Mouse (Mus musculus) midbrain, embryonic 14.5 days (tissue): ENCODE measurements around the gene Brd7. TPM values are rescaled to one million over a fixed set of nuclear protein-coding genes. Genes with fewer than 3 reads are reported as not detected.

ENCODE experiments used
- ATAC-seq: fragments of 200-750 bp; cut with Nextera tagmentation; 2 replicates; pipeline ENCODE4 v1.8.0; 2017; ENCODE audit warnings: moderate number of reproducible peaks, moderate library complexity; ENCODE audit not compliant: low FRiP score, low TSS enrichment
- DNase-seq: peaks from one replicate; pipeline ENCODE4 v3.0.0-alpha.2; 2015
- H3K27ac ChIP-seq: fragments of 300-500 bp; sonication (generic); replicated peaks from 2 replicates; pipeline ENCODE4 v1.5.1; 2014; ENCODE audit warnings: mild to moderate bottlenecking, low read depth, low read length, moderate library complexity
- H3K27me3 ChIP-seq: fragments of 300-500 bp; sonication (generic); 2 replicates; pipeline ENCODE4 v1.6.1; 2014; ENCODE audit warnings: low read length, control low read depth, mixed read lengths; ENCODE audit not compliant: control insufficient read depth, insufficient read depth
- H3K36me3 ChIP-seq: fragments of 300-500 bp; sonication (generic); 2 replicates; pipeline ENCODE4 v1.6.1; 2014; ENCODE audit warnings: low read length, control low read depth; ENCODE audit not compliant: control insufficient read depth, insufficient read depth
- H3K4me1 ChIP-seq: fragments of 300-500 bp; sonication (generic); 2 replicates; pipeline ENCODE4 v1.6.1; 2014; ENCODE audit warnings: mild to moderate bottlenecking, antibody characterized with exemption, low read length, control low read depth; ENCODE audit not compliant: control insufficient read depth, insufficient read depth
- H3K4me2 ChIP-seq: fragments of 300-500 bp; sonication (generic); 2 replicates; pipeline ENCODE4 v1.6.1; 2014; ENCODE audit warnings: mild to moderate bottlenecking, low read length, moderate library complexity
- H3K4me3 ChIP-seq: fragments of 300-500 bp; sonication (generic); replicated peaks from 2 replicates; pipeline ENCODE4 v1.5.1; 2014; ENCODE audit warnings: low read depth, low read length
- H3K9ac ChIP-seq: fragments of 300-500 bp; sonication (generic); replicated peaks from 2 replicates; pipeline ENCODE4 v1.6.1; 2014; ENCODE audit warnings: mild to moderate bottlenecking, low read length, moderate library complexity
- H3K9me3 ChIP-seq: fragments of 300-500 bp; sonication (generic); 2 replicates; pipeline ENCODE4 v1.6.1; 2016; ENCODE audit warnings: low read length, control low read depth, mixed read lengths; ENCODE audit not compliant: control insufficient read depth
- WGBS: fragments of 180-500 bp; shearing (Covaris S2); extraction: QIAGEN DNeasy Blood & Tissue Kit; methylation state at CpG from one replicate; pipeline ENCODE4 v1.1.7; 2014; 5-methylcytosine and 5-hydroxymethylcytosine counted together
- polyA plus RNA-seq: library from polyadenylated mRNA; unstranded; fragments of >200 nt; fragmentation: Nextera tagmentation; extraction: Ambion mirVana; gene quantifications from 2 replicates; pipeline ENCODE4 v1.2.1, GENCODE M21; 2014

The Brd7 gene
- polyA plus RNA-seq, 1 experiment from 2014 or later = 82.5 TPM

DNA sequence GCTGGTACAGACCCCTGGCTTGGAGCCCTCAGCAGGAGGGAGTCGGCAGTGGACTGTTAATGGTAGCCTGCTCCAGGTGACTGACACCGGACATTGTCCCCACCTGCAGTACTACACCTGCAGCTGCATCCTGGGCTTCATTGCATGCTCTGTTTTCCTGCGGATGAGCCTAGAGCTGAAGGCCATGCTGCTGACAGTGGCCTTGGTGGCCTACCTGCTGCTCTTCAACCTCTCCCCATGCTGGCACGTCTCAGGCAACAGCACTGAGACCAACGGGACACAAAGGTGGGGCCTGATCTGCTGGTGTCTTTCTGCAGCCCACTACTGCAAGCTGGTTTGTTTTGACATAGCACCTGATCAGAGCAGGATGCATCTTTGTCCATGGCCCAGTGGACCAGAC is 38.5 kb downstream of the Brd7 start:
- Histone ChIP-seq H3K27me3 (no peaks in the 10 kb centered on the region), H3K9me3 (no peaks in the 10 kb centered on the region), H3K9ac (no peak overlapping the region), H3K4me3 (no peak overlapping the region), H3K4me1 (no peaks in the 10 kb centered on the region), H3K27ac (no peak overlapping the region), H3K4me2 (no peak overlapping the region), H3K36me3 (peaks cover 37% of the 10 kb centered on the region)
- 84% methylated on average over 5 of the region's 5 CpGs for WGBS
- no peak for ATAC-seq
- DNase-seq = no peak

DNA sequence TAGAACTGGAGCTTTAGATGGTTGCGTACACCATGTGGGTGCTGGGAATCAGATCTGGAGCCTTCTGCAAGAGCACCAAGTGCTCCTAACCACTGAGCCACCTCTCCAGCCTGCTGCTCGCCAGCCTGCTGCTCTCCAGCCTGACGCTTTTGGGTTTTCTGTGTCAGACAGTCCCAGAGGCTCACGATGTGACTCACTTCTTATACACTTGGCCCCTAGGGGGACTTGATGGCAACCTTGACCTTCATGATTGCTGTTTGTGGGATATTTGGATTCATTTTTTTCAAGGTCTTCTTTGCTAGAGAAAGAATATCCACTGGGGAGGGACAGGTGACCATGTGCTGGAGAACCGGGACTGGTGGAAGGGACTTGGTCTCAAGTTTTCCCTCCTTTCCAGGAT is 40.6 kb downstream of the Brd7 start:
- Histone ChIP-seq H3K4me1 (peaks cover 3% of the 10 kb centered on the region; the same call in 1 of the 2 replicates), H3K27me3 (no peaks in the 10 kb centered on the region), H3K36me3 (peaks cover 17% of the 10 kb centered on the region), H3K9me3 (no peaks in the 10 kb centered on the region), H3K4me3 (no peak overlapping the region), H3K27ac (no peak overlapping the region), H3K4me2 (no peak overlapping the region), H3K9ac (no peak overlapping the region)
- 89% methylated on average over 5 of the region's 5 CpGs for WGBS
- DNase-seq (no peak), ATAC-seq (no peak)

DNA sequence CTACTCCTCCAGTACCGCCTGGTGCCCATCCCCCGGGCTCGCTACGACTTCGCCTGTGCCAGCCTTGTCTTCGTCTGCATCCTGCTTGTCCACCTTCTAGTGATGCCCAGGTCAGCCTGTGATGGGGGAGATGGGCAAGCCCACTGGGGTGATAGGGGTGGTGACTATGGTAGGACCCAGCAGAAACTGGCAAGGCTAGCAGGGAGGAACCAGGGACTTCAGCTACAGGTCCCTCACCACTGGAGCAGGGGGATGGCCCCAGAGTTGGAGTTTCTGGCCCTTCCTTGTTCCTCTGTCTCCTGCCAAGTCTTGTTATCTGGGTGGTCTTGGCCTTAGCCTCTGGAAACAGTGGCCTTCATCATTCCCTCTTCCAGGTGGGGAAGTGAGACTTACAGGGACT is 41.9 kb downstream of the Brd7 start:
- 96% methylated on average over 6 of the region's 6 CpGs for WGBS
- H3K36me3 ChIP-seq = peaks cover 5% of the 10 kb centered on the region
- H3K9ac ChIP-seq = no peak overlapping the region
- no peaks in the 10 kb centered on the region for H3K27me3 ChIP-seq
- ATAC-seq (no peak), DNase-seq (no peak)
- H3K27ac ChIP-seq = no peak overlapping the region
- peaks cover 7% of the 10 kb centered on the region; the same call in 1 of the 2 replicates for H3K4me1 ChIP-seq
- no peak overlapping the region for H3K4me2 ChIP-seq
- no peaks in the 10 kb centered on the region for H3K9me3 ChIP-seq
- no peak overlapping the region for H3K4me3 ChIP-seq

DNA sequence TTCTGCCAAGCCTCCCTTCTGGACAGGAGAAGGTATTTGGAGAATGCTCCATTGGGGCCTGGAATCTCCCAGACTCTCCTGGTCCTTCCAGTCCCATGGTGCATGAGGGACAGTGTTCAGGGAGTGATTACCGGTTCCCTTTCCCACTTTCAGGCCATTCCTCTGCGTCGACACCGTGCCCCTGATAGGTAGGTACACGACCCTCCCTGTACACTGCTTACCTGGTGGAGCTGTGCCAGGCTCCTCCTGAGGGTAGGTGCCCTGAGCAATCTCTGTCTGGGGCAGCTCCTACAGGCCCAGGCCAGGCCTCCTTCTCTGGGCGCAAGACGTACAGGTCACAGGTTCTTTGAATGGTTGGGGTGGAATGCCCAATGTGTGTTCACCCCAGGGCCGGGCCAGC is 43.8 kb downstream of the Brd7 start:
- Histone ChIP-seq H3K36me3 (no peaks in the 10 kb centered on the region), H3K9me3 (no peaks in the 10 kb centered on the region), H3K27me3 (no peaks in the 10 kb centered on the region), H3K4me1 (peaks cover 7% of the 10 kb centered on the region; the same call in 1 of the 2 replicates), H3K4me3 (no peak overlapping the region), H3K9ac (no peak overlapping the region), H3K27ac (no peak overlapping the region), H3K4me2 (no peak overlapping the region)
- no peak for ATAC-seq
- no peak for DNase-seq
- WGBS = 96% methylated on average over 8 of the region's 8 CpGs

DNA sequence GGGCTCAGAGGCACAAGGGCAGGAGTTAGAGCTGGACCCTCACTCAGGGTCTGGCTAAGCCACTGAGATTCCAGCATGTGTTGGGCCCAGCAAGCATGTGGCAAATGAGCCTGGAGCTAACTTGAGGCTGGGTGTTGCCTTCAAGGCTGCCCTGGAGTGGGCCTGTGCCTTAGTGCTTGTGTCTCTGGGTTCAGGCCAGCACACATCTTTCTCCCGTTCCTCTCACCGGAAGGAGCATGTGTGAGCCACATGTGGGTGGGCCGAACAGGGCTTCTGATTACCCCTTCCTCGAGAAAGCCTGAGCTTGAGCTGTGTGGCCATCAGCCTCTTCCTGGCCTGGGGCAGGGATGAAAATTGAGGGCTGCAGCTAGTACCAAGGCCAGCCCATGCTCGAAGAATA is 44.7 kb downstream of the Brd7 start:
- Histone ChIP-seq H3K27me3 (no peaks in the 10 kb centered on the region), H3K9ac (no peak overlapping the region), H3K4me3 (no peak overlapping the region), H3K4me1 (peaks cover 7% of the 10 kb centered on the region; the same call in 1 of the 2 replicates), H3K9me3 (no peaks in the 10 kb centered on the region), H3K36me3 (no peaks in the 10 kb centered on the region), H3K27ac (no peak overlapping the region), H3K4me2 (no peak overlapping the region)
- ATAC-seq (no peak), DNase-seq (no peak)
- WGBS = 85% methylated on average over 5 of the region's 5 CpGs

DNA sequence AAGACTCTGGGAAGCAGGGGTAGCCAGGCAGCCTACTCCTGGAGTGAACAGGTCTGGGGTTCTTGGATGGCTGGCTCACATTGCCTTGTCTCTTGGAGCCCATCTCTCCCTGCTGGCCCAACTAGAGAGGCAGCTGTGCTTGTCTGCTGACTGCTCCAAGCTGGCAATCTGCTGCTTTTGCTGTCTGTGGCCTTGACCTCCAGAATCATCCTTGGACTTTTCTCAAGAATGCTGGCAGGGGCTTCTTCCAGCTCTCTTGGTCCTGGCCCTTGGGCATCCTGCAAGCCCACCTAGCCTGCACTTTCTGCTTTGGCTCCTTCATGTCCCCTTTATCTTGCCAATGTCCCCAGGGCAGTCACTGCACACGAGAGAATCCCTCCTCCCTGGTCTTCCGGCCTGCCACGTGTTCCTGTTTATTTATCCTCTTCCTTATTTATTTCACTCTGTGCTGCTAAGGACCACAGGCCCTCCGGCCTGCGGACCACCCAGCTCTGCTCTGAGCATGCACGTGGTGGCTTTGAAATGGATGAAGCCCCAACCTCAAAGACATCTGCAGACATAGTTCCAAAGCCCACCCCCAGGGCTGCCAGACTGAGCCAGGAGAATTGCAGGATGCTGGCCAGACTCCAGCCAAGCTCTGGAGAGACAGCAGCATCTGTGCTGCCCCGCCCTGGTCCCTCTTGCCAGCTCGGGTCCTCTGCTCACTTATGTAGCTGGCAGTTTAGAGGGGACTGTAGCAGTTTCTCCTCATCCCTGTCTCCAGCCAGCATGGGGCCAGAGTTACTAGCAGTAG is 45.7 kb downstream of the Brd7 start:
- DNase-seq = peak; percentile 59
- no peaks in the 10 kb centered on the region for H3K36me3 ChIP-seq
- no peak; the same call in 1 of the 2 replicates for ATAC-seq

DNA sequence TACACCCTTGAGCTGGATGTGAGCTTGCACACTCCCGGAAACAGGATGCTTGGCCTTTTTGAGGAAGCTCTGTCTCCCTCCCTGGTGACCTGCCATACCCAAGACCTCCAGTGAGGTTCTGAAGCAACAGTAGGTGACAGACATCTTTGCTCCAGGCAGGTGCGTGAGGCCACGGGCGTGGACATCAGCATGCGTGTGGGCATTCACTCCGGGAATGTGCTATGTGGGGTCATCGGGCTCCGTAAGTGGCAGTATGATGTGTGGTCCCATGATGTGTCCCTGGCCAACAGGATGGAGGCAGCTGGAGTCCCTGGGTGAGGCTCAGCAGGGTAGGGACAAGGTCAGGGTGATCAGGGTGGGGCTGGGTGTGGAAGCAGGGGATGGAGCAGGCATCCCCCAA is 46.7 kb downstream of the Brd7 start:
- Histone ChIP-seq H3K27me3 (no peaks in the 10 kb centered on the region), H3K27ac (no peak overlapping the region), H3K36me3 (no peaks in the 10 kb centered on the region), H3K4me1 (peaks cover 7% of the 10 kb centered on the region; the same call in 1 of the 2 replicates), H3K9ac (no peak overlapping the region), H3K4me3 (no peak overlapping the region), H3K4me2 (no peak overlapping the region), H3K9me3 (no peaks in the 10 kb centered on the region)
- 97% methylated on average over 8 of the region's 8 CpGs for WGBS
- DNase-seq = no peak
- ATAC-seq = no peak

More for the DNA sequence above, 45.7 kb downstream of the Brd7 start:
- H3K9ac ChIP-seq = no peak overlapping the region
- no peak overlapping the region for H3K4me3 ChIP-seq
- 57% methylated on average over 8 of the region's 8 CpGs for WGBS
- no peak overlapping the region for H3K4me2 ChIP-seq
- H3K4me1 ChIP-seq = peaks cover 7% of the 10 kb centered on the region; the same call in 1 of the 2 replicates
- no peak overlapping the region for H3K27ac ChIP-seq
- H3K9me3 ChIP-seq = no peaks in the 10 kb centered on the region
- H3K27me3 ChIP-seq = no peaks in the 10 kb centered on the region

DNA sequence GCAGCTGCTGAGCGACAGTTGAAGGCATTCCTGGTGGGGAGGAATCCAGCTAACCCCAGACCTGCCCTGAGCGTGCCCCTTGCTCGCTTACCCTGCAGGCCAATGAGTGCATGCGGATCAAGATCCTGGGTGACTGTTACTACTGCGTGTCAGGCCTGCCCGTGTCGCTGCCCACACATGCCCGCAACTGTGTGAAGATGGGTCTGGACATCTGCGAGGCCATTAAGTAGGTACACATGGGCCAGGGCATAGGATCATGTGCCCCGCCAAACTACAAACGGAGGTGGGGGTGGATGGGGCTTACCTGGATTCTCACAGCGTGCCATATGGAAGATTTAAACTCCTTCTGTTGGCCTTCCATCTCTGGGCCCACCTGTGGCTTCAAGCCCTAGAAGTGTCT is 48.0 kb downstream of the Brd7 start:
- no peak overlapping the region for H3K27ac ChIP-seq
- ATAC-seq (no peak), DNase-seq (no peak)
- H3K9ac ChIP-seq = no peak overlapping the region
- no peak overlapping the region for H3K4me2 ChIP-seq
- no peaks in the 10 kb centered on the region for H3K36me3 ChIP-seq
- H3K4me3 ChIP-seq = no peak overlapping the region
- no peaks in the 10 kb centered on the region for H3K9me3 ChIP-seq
- no peaks in the 10 kb centered on the region for H3K27me3 ChIP-seq
- 91% methylated on average over 12 of the region's 12 CpGs for WGBS
- peaks cover 7% of the 10 kb centered on the region; the same call in 1 of the 2 replicates for H3K4me1 ChIP-seq

DNA sequence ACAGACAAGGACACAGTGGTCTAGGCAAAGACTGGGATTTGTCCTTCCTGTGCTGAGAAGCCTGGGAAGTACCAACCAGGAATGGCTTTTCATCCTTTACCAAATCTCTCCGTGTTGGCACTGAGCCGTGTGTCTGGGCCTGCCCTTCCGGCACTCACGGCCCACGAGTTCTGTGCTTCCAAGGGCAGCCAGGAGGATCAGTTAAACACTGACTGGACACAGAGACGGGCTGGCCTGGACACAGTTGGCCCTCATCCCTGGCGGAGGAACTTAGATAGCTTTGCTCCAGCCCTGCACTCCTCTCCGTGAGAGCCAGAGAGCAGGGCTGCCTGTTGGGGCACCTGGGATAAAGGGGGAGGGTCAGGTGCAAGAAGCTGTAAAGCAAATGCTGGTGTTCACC is 49.0 kb downstream of the Brd7 start:
- Histone ChIP-seq H3K9ac (no peak overlapping the region), H3K9me3 (no peaks in the 10 kb centered on the region), H3K4me2 (no peak overlapping the region), H3K4me3 (no peak overlapping the region), H3K36me3 (no peaks in the 10 kb centered on the region), H3K27me3 (no peaks in the 10 kb centered on the region), H3K27ac (no peak overlapping the region), H3K4me1 (peaks cover 7% of the 10 kb centered on the region; the same call in 1 of the 2 replicates)
- ATAC-seq (no peak), DNase-seq (no peak)
- whole genome bisulfite sequencing = 80% methylated on average over 8 of the region's 8 CpGs
